Mouse (Mus musculus) heart, adult 2 months (tissue): Measurements from ENCODE around the gene Pign.

Experiments used
- CTCF ChIP-seq: fragments of 200-600 bp; IDR thresholded peaks from 2 replicates; pipeline ENCODE4 v1.8.1; 2022; ENCODE audit warnings: antibody characterized with exemption, mild to moderate bottlenecking, moderate library complexity
- EP300 ChIP-seq: fragments of 200-500 bp; IDR thresholded peaks from 2 replicates; pipeline ENCODE4 v1.6.1; 2011; ENCODE audit warnings: low read depth, low read length, control low read depth; ENCODE audit not compliant: insufficient read depth
- POLR2A ChIP-seq: fragments of 200-500 bp; IDR thresholded peaks from 2 replicates; pipeline ENCODE4 v1.6.1; 2011; ENCODE audit warnings: mild to moderate bottlenecking, low read depth, low read length, control low read depth; ENCODE audit not compliant: insufficient read depth

GRCm38 (mm10) chr1:105695581-105695980, 32.1 kb upstream of the Pign start:
- TF ChIP-seq CTCF: no peak
- no peak for TF ChIP-seq EP300
- TF ChIP-seq POLR2A: no peak
